12 mouse cellular contexts compared by ENCODE assay signal in genomic region chr4:38854349-38854748, GRCm38 (mm10).
"Had no signal": no experiment of that assay in that cellular context is flagged by ENCODE, and none has a peak within 500 bp of the region (broad histone marks: within the 10 kb centered on the region; RNA-seq: fewer than 3 reads in every experiment).

No protein-coding gene starts in this region.

- DNase-seq: retina, postnatal 1 day; right cerebral cortex, adult 18-20 months; right cerebral cortex, postnatal 14 days; right cerebral cortex, postnatal 25 days; right cerebral cortex, postnatal 4 days; spleen, adult 18-20 months; thymus, adult 18-20 months; thymus, adult 2 months; thymus, postnatal 14 days; thymus, postnatal 25 days; thymus, postnatal 36 days; thymus, postnatal 4 days had no signal
